Mouse (Mus musculus) midbrain, embryonic 10.5 days (tissue): ENCODE measurements around the gene Alk. TPM values are rescaled to one million over a fixed set of nuclear protein-coding genes. Genes with fewer than 3 reads are reported as not detected.
A peak's percentile ranks its signal among the peaks of the same experiment; 100 is the strongest.
"Not testable (repeated sequence)": the region's sequence is repeated elsewhere in the genome, so short reads cannot be mapped to it uniquely, and the experiment has no call there.

Experiments
- DNase-seq: peaks from one replicate; pipeline ENCODE4 v3.0.0-alpha.2; 2017; ENCODE audit warnings: low spot score
- H3K27ac ChIP-seq: fragments of 300-500 bp; sonication (generic); replicated peaks from 2 replicates; pipeline ENCODE4 v1.5.1; 2016; ENCODE audit warnings: mild to moderate bottlenecking
- H3K27me3 ChIP-seq: fragments of 300-500 bp; sonication (generic); 2 replicates; pipeline ENCODE4 v1.6.1; 2016; ENCODE audit warnings: low read depth, mild to moderate bottlenecking; ENCODE audit not compliant: poor library complexity, severe bottlenecking
- H3K36me3 ChIP-seq: fragments of 300-500 bp; sonication (generic); 2 replicates; pipeline ENCODE4 v1.6.1; 2016; ENCODE audit warnings: mild to moderate bottlenecking, moderate library complexity
- H3K4me1 ChIP-seq: fragments of 300-500 bp; sonication (generic); 2 replicates; pipeline ENCODE4 v1.6.1; 2016
- H3K4me3 ChIP-seq: fragments of 300-500 bp; sonication (generic); 2 replicates; pipeline ENCODE4 v1.5.1; 2016; ENCODE audit warnings: mild to moderate bottlenecking, moderate library complexity
- H3K9me3 ChIP-seq: fragments of 300-500 bp; sonication (generic); replicated peaks from 2 replicates; pipeline ENCODE4 v1.6.1; 2016; ENCODE audit warnings: mild to moderate bottlenecking
- WGBS: fragments of 180-500 bp; shearing (Covaris S2); methylation state at CpG from one replicate; pipeline ENCODE4 v1.1.7; 2016; 5-methylcytosine and 5-hydroxymethylcytosine counted together
- polyA plus RNA-seq: library from polyadenylated mRNA; unstranded; fragments of >200 nt; fragmentation: Nextera tagmentation; extraction: Ambion mirVana; gene quantifications from 2 replicates; pipeline ENCODE4 v1.2.1, GENCODE M21; 2016

Gene Alk
- polyA plus RNA-seq, 1 experiment from 2014 or later, result 0.21 TPM

DNA sequence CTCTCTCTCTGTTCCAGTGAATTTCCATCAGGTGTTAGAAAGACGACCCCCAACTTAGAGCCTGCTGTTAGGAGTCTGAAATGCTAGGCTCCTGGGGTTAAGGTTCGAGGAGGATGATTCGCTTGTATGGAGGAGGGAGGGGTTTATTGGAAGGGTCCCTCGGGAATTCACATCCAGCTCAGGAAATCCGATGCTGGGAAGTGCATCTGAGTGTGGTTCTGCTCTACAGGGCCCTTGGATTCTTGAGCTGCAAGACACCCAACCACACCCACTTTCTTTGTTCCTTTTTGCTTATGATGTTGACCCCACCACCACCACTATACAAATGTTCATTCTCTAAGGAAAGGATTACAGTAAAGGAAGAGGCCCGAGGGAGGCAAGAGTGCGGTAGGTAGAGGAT, 81.4 kb downstream of the Alk start:
- H3K4me1 ChIP-seq, result no peaks in the 10 kb centered on the region
- no peak for DNase-seq
- H3K27me3 ChIP-seq, result no peaks in the 10 kb centered on the region
- H3K4me3 ChIP-seq, result no peak overlapping the region
- no peaks in the 10 kb centered on the region for H3K9me3 ChIP-seq
- 43% methylated on average over 7 of the region's 7 CpGs for WGBS
- H3K36me3 ChIP-seq, result no peaks in the 10 kb centered on the region
- no peak overlapping the region for H3K27ac ChIP-seq

DNA sequence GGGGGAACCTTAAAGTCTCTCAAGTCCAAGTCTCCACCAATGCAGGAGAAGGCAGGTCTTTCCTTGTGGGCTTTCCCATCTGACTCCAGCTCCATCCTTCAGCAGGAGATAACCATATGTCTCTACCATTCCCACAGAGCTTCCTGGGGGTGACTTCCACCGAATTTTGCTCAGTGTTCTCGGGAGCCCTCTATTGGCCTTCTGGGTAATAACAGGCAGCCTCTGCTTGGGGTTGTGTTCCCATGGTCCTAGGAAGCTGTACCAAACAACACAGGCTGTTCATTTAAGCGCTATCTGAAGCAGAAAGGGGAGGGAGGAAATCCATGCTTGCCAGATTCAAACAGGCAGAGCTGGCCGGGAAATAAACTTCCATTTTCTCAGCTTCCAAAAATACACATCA, 82.0 kb downstream of the Alk start:
- 23% methylated on average over 4 of the region's 4 CpGs for WGBS
- Histone ChIP-seq H3K4me1 (no peaks in the 10 kb centered on the region), H3K27ac (no peak overlapping the region), H3K9me3 (no peaks in the 10 kb centered on the region), H3K4me3 (no peak overlapping the region), H3K27me3 (no peaks in the 10 kb centered on the region), H3K36me3 (no peaks in the 10 kb centered on the region)
- DNase-seq, result peak; percentile 39

DNA sequence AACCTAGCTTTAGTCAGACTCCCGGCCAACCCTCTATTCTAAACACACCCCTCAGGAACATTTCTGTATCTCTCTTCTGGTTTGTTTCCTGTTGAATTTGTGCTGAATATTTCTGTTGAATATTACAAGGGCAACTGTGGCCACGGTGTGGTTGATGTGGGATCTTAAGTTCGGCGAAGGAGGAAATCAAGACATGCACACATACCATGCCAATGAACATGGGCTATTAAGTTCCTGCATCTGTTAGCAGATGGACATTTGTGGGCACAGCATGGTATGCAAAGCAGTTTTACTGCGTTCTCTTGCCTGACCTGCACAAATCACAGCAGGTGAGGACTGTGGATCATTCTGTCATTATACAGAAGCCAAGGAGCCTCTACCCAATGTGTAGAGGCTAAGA, 83.1 kb downstream of the Alk start:
- 92% methylated on average over 5 of the region's 5 CpGs for WGBS
- H3K36me3 ChIP-seq, result no peaks in the 10 kb centered on the region
- no peak overlapping the region for H3K4me3 ChIP-seq
- H3K9me3 ChIP-seq, result no peaks in the 10 kb centered on the region
- H3K4me1 ChIP-seq, result no peaks in the 10 kb centered on the region
- no peak for DNase-seq
- H3K27ac ChIP-seq, result no peak overlapping the region
- no peaks in the 10 kb centered on the region for H3K27me3 ChIP-seq

DNA sequence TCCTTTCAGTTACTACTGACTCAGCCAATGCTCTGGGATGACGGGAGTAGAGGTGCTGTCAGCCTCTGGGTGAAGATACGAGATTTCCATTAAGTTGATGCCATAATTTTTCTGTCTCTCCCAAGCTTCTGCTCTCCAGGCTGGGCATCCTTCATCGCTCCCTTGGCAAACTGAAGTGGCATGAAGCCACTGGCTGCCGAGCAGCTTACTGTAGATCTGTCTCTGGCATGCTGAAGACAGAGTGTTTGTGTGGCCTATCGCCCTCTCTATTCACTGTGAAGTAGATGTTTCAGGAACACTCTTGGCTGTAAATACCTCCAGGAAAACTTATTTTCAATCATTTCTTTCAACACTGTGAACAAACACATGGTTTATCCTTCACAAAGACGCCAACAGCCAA, 93.7 kb downstream of the Alk start:
- Histone ChIP-seq H3K4me1 (no peaks in the 10 kb centered on the region), H3K9me3 (no peaks in the 10 kb centered on the region), H3K4me3 (no peak overlapping the region), H3K27ac (no peak overlapping the region), H3K27me3 (no peaks in the 10 kb centered on the region), H3K36me3 (no peaks in the 10 kb centered on the region)
- no peak for DNase-seq
- 86% methylated on average over 6 of the region's 6 CpGs for WGBS

DNA sequence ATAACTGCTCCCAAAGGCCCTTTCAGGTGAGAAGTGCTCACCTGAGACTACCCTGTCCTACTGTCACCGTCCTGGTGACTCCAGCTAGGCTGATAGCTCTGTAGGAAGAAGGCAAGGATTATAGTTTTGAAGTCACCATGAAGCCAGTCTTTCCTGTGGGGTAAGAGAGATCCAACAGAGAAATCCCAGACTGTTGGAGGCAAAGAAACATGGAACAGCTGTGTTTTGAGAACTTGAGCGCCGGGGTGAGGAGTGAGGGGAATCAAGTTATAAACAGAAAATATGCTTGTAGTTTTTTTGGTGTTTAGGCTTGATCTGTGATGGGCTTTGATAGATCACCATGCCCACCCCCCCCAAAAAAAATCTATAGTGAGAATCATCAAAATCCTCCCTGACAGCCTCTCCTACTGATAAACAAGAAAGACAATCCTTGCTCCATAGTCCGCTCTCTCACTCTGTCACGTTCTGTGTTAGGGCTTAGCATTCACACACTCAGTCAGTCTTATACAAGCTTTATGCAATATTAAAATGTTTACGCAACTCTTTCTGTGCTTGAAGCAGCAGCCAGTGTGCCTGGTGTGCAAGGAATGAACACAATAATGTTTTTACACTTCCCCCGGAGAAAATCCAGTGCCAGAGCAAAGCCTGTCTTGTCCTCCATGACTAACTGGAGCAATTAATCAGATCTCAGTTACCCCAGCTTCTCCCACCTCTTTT, 95.6 kb downstream of the Alk start:
- no peak overlapping the region for H3K4me3 ChIP-seq
- 90% methylated on average over 7 of the region's 7 CpGs for WGBS

DNA sequence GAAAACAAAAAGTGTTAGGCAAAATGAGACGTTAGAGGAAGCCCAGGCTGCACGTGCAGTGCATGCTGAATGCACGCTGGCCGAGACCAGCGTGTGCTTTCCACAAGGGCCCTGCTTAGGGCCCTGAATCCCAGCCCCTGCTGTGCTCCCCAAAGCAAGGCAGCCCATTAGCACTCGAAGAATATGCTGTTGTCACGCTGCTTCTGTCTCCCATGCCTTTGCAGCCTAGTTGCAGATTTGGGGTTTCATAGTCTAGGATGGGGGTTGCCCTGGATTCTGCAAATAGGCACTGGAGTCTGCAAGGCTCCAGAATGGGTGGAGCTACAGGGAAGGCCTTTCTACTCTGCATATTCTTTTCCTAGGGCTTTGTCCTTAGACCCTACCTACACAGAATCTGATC, 99.2 kb downstream of the Alk start:
- Histone ChIP-seq H3K4me1 (peaks cover 6% of the 10 kb centered on the region; the same call in 1 of the 2 replicates), H3K4me3 (no peak overlapping the region), H3K9me3 (no peaks in the 10 kb centered on the region), H3K27me3 (no peaks in the 10 kb centered on the region), H3K27ac (no peak overlapping the region), H3K36me3 (no peaks in the 10 kb centered on the region)
- DNase-seq, result peak; percentile 14
- WGBS, result 38% methylated on average over 7 of the region's 7 CpGs

More for the DNA sequence above, 95.6 kb downstream of the Alk start:
- peaks cover 6% of the 10 kb centered on the region; the same call in 1 of the 2 replicates for H3K4me1 ChIP-seq
- no peak for DNase-seq
- H3K36me3 ChIP-seq, result no peaks in the 10 kb centered on the region
- H3K27ac ChIP-seq, result no peak overlapping the region
- H3K27me3 ChIP-seq, result no peaks in the 10 kb centered on the region
- no peaks in the 10 kb centered on the region for H3K9me3 ChIP-seq

DNA sequence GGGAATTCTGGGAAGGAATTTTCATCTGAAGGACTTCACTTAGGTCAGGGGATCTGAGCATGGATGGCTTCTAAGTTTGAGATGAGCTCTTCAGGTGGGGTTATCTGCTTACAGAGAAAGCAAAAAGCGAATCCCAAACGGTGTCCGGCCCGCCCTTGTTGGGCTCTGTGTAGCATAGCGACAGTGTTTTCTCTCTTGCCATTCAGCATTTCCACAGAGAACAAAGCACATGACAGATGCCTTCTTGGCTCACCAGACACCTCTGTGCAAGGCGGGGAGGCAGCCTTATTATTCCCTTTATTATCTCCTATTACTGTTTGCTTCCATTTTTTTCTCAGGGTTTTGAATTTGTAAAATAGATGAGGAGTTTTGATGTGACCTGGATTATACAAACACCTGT, 99.8 kb downstream of the Alk start:
- no peak overlapping the region for H3K4me3 ChIP-seq
- no peak for DNase-seq
- H3K4me1 ChIP-seq, result peaks cover 6% of the 10 kb centered on the region; the same call in 1 of the 2 replicates
- WGBS, result 70% methylated on average over 6 of the region's 6 CpGs
- no peaks in the 10 kb centered on the region for H3K9me3 ChIP-seq
- H3K36me3 ChIP-seq, result no peaks in the 10 kb centered on the region
- H3K27me3 ChIP-seq, result no peaks in the 10 kb centered on the region
- H3K27ac ChIP-seq, result no peak overlapping the region

DNA sequence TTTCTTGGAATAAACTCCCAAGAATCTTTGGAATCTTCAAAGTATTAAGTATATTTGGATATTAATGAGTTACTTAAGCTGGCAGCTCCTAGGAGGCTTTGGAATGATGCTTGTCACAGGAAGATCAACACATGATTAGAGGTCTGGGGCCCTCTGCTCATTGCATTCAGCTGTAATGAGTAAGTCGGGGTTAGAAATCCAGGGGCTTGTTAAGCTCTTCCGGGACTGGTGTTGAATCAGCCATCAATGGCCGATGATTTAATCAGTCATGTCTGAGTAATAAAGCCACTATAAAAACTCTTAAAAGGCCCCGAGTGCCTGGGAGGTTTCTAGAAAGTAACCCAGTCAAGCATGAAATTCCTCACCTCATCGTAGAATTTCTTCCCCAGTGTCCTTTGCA, 109.0 kb downstream of the Alk start:
- H3K27ac ChIP-seq, result no peak overlapping the region
- no peaks in the 10 kb centered on the region for H3K36me3 ChIP-seq
- whole genome bisulfite sequencing, result 74% methylated on average over 5 of the region's 5 CpGs
- DNase-seq, result no peak
- no peaks in the 10 kb centered on the region for H3K9me3 ChIP-seq
- H3K4me1 ChIP-seq, result no peaks in the 10 kb centered on the region
- H3K4me3 ChIP-seq, result no peak overlapping the region
- no peaks in the 10 kb centered on the region for H3K27me3 ChIP-seq

DNA sequence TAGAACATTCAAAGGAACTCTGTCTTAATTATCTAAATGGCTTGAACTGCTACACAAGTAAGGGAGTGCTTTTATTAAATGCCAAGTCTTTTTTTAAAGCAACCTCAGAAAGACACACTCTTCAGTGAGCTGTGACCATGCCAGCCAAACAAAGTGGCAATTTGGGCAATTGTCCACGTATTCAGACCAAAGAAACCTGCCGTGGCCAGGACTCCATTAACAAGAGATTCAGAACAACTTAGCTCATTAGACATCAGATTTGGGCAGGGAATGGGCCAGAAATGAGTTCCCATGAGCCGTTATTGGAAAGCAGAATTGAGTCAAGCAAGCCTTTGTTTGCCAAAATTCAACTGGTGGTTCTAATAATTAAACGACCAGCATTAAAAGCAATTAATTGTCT, 118.8 kb downstream of the Alk start:
- no peak overlapping the region for H3K4me3 ChIP-seq
- H3K36me3 ChIP-seq, result no peaks in the 10 kb centered on the region
- no peak overlapping the region for H3K27ac ChIP-seq
- DNase-seq, result no peak
- H3K27me3 ChIP-seq, result no peaks in the 10 kb centered on the region
- H3K4me1 ChIP-seq, result no peaks in the 10 kb centered on the region
- 80% methylated on average over 4 of the region's 4 CpGs for WGBS
- H3K9me3 ChIP-seq, result no peaks in the 10 kb centered on the region

DNA sequence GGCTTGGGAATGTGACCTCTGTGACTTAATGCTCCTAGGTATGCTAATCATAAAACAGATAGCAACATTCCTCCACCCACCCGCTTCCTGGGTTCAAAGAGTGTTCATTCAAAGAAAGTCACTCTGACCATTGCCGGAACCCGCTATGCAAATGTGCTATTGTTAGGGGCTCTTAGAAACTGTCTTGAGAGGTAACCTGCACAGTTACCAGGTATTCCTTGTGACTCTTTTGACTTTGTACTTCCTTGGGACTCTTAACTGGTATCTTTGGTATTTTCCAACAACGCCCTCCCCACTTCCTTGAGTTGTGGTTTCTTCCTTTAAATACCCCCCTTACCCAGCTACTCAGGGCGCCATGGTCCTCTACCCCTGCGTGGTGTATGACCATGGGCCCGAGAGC, 125.2 kb downstream of the Alk start:
- WGBS, result 92% methylated on average over 7 of the region's 7 CpGs
- H3K27ac ChIP-seq, DNase-seq, H3K27me3 ChIP-seq, H3K36me3 ChIP-seq, H3K4me1 ChIP-seq, H3K9me3 ChIP-seq, H3K4me3 ChIP-seq: not testable (repeated sequence)

DNA sequence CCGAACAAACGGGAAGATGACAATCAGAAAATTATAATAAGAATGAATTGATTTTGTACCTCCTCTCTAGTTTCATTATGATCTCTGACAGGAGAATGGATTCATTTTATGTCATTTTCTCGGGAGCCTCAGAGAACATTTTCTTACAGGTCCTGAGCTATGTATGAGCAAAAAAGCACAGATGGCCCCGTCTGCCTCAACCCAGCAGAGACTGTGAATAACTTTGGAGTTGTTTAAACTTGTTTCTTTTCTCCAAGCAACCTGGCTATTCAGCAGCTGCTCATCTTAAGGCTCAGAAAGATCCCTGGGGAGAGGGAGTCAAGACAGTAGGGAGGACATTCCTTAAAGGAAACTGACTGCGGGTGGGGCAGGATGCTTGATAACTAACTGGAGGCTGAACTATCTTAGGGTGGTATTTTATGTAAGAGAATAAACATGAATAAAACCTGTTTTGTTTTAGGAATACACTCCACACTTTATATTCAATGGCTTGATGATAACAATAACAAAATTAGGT, 126.5 kb downstream of the Alk start:
- WGBS, result 63% methylated on average over 5 of the region's 5 CpGs
- no peak for DNase-seq
- no peak overlapping the region for H3K4me3 ChIP-seq
- no peaks in the 10 kb centered on the region for H3K27me3 ChIP-seq
- H3K9me3 ChIP-seq, result no peaks in the 10 kb centered on the region
- no peak overlapping the region for H3K27ac ChIP-seq
- no peaks in the 10 kb centered on the region for H3K36me3 ChIP-seq
- H3K4me1 ChIP-seq, result no peaks in the 10 kb centered on the region

DNA sequence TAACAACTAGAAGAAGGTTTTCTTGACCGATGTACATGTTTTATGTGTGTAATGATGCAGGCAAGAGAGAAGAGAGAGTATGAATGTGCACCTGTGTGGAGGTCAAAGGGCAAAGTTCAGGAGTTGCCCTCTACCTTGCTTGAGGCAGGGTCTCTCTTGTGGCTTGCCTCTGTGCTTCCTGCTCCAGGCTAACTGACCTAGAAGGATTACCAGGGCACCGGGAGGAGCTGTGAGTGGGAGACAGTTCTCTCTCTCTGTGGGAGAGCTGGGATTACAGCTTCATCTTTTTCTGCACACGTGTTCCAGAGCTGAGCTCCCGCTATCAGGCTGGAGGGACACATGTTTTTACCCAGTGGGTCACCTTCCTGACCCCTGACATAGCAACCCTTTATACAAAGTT, 127.5 kb downstream of the Alk start:
- Histone ChIP-seq H3K27ac (no peak overlapping the region), H3K9me3 (no peaks in the 10 kb centered on the region), H3K27me3 (no peaks in the 10 kb centered on the region), H3K4me1 (no peaks in the 10 kb centered on the region), H3K4me3 (no peak overlapping the region), H3K36me3 (no peaks in the 10 kb centered on the region)
- WGBS, result 34% methylated on average over 4 of the region's 4 CpGs
- DNase-seq, result no peak

DNA sequence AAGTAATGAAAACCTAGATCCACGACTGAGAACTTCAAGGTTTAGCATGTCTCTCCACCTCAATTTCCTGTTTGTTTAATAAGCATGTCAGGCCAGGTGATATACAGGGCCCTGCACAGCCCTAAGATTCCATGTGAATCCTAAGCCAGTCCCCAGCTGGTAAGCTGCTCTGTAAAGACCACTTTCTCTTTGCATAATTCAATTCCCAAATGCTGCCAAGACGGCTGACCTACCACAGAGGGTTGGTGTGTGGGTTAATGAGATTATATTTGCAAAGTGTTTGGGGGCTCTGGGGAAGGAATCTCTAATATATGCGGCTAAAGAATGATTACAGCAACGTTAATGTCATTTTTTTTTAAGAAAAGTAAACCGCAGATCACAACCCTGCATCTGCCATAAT, 130.3 kb downstream of the Alk start:
- Histone ChIP-seq H3K27me3 (no peaks in the 10 kb centered on the region), H3K4me3 (no peak overlapping the region), H3K4me1 (no peaks in the 10 kb centered on the region), H3K9me3 (no peaks in the 10 kb centered on the region), H3K36me3 (no peaks in the 10 kb centered on the region), H3K27ac (no peak overlapping the region)
- DNase-seq, result no peak
- WGBS, result 75% methylated on average over 5 of the region's 5 CpGs
